Mouse (Mus musculus): ENCODE measurements around the gene Srp54c. TPM values are rescaled to one million over a fixed set of nuclear protein-coding genes. Genes with fewer than 3 reads are reported as not detected.

Srp54c gene
- total RNA-seq, 2 experiments from 2014 or later = 35.2 to 41.0 TPM

DNA sequence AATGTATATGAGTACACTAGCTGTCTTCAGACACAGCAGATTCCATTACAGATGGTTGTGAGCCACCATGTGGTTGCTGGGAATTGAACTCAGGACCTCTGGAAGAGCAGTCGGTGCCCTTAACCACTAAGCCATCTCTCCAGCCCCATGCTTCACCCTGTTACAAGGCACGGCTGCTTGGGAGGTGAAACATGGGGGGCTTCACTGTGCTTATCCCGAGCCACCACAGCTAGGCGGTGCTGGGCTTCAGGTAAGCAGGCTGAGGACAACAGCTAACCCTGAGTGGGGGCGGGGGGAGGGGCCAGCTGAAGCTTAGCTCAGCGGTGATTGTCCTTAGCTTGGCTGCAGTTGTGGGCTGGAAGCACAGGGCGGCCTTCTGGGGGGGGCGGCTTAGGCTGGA is 79.5 kb downstream of the Srp54c start:
- no peak for DNase-seq (ENCODE audit: low spot score in 2 of 2)

DNA sequence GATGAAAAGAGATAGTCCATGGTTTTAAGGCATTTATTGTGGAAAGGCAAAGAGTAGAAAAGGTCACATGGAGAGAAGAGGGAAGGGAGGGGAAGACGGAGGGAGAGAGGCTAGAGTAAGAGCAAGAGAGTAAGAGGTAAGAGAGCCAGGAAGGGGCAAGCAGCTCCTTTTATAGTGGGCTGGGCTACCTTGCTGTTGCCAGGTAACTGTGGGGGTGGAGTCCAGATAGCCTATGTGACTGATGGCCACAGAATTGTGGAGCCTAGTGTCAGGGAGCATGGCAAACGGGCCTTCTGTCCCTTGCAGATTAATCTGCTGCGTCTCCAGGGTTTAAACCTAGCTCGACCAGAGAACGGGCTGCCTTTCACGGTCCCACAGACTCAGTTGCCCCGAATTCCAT is 81.9 kb downstream of the Srp54c start:
- DNase-seq (ENCODE audit: low spot score in 2 of 2) = no peak

Other genes with a start within 250 kb of the Srp54c start
- gene Gm20403, start 243.6 kb upstream of the Srp54c start, total RNA-seq (2021) = not detected
- 1 to 10 TPM; 2.9 to 4.2 TPM for gene Baz1a, start 215.8 kb upstream of the Srp54c start, total RNA-seq (2021)
- 10 to 100 TPM in 1 of 2 experiments, 1 to 10 TPM in 1; 8.5 to 10.6 TPM for gene 2700097O09Rik, start 150.1 kb upstream of the Srp54c start, total RNA-seq (2021)
- gene Srp54a, start 149.9 kb upstream of the Srp54c start, total RNA-seq (2021) = 100 to 1,000 TPM; 102 to 116 TPM
- 10 to 100 TPM; 26.7 to 36.8 TPM for gene Fam177a, start 105.7 kb upstream of the Srp54c start, total RNA-seq (2021)
- gene Srp54b, start 75.1 kb upstream of the Srp54c start, total RNA-seq (2021) = 10 to 100 TPM; 73.1 to 95.4 TPM
- gene 1700047I17Rik2, start 30.6 kb upstream of the Srp54c start, total RNA-seq (2021) = 10 to 100 TPM in 1 of 2 experiments, not detected in 1; 11.8 TPM
- gene 1110008L16Rik, start 69.4 kb downstream of the Srp54c start, total RNA-seq (2021) = 1 to 10 TPM; 7.6 to 8.8 TPM
- 10 to 100 TPM; 13.0 to 13.9 TPM for gene Ppp2r3c, start 72.8 kb downstream of the Srp54c start, total RNA-seq (2021)
- gene Psma6, start 154.1 kb downstream of the Srp54c start, total RNA-seq (2021) = 100 to 1,000 TPM; 167 to 168 TPM

Data from layer of hippocampus, postnatal 10 days (tissue).